Comparison of ENCODE assay signal across 25 mouse cellular contexts in genomic region chr2:38176870-38177582, GRCm38 (mm10).
A peak's percentile ranks its signal among the peaks of the same experiment; 100 is the strongest.
DNase-seq lines count a peak whose midpoint lies in the region; ATAC-seq and TF ChIP-seq lines count a peak whose summit lies in the region.
"Had no signal": no experiment of that assay in that cellular context is flagged by ENCODE, and none has a peak within 500 bp of the region (broad histone marks: within the 10 kb centered on the region; RNA-seq: fewer than 3 reads in every experiment).

No protein-coding gene starts in this region.

- no peak overlapping the region for H3K27ac ChIP-seq in liver, embryonic 11.5 days (ENCODE audit: low read depth, low read length)
- H3K27ac ChIP-seq in midbrain, embryonic 11.5 days (ENCODE audit: low read depth, low read length) = no peak overlapping the region
- H3K27ac ChIP-seq in midbrain, postnatal 0 days (ENCODE audit: low read depth, low read length) = no peak overlapping the region
- H3K27ac ChIP-seq in liver, embryonic 14.5 days = no peak overlapping the region; the same call in 1 of the 2 replicates
- H3K27ac ChIP-seq: embryonic facial prominence, embryonic 13.5 days; forebrain, embryonic 13.5 days; gastrocnemius, adult 2 months; hindbrain, embryonic 10.5 days; intestine, embryonic 15.5 days; limb, embryonic 10.5 days; midbrain, embryonic 15.5 days; stomach, postnatal 0 days had no signal

- no peaks in the 10 kb centered on the region for H3K36me3 ChIP-seq in liver, embryonic 11.5 days (ENCODE audit: control insufficient read depth, insufficient read depth, low read length)
- no peaks in the 10 kb centered on the region for H3K36me3 ChIP-seq in midbrain, embryonic 11.5 days (ENCODE audit: control insufficient read depth, insufficient read depth, low read length)
- H3K36me3 ChIP-seq in midbrain, postnatal 0 days (ENCODE audit: insufficient read depth, low read length) = no peaks in the 10 kb centered on the region
- no peaks in the 10 kb centered on the region for H3K36me3 ChIP-seq in liver, embryonic 14.5 days (replicated peaks; ENCODE audit: control insufficient read depth, insufficient read depth, low read depth)
- H3K36me3 ChIP-seq: embryonic facial prominence, embryonic 13.5 days; hindbrain, embryonic 10.5 days; intestine, embryonic 15.5 days; limb, embryonic 10.5 days; midbrain, embryonic 15.5 days had no signal

- peak; percentile 56 for TF ChIP-seq EP300 in liver, embryonic 14.5 days (IDR thresholded peaks at IDR 0.05; ENCODE audit: low read depth)

- H3K4me1 ChIP-seq in liver, embryonic 11.5 days (replicated peaks; ENCODE audit: control insufficient read depth, insufficient read depth, low read length) = peaks cover 9% of the 10 kb centered on the region
- H3K4me1 ChIP-seq in midbrain, embryonic 11.5 days (ENCODE audit: control insufficient read depth, insufficient read depth, low read length) = no peaks in the 10 kb centered on the region
- H3K4me1 ChIP-seq in midbrain, postnatal 0 days (ENCODE audit: insufficient read depth, low read length) = no peaks in the 10 kb centered on the region
- H3K4me1 ChIP-seq in liver, embryonic 14.5 days (replicated peaks; ENCODE audit: control insufficient read depth in 2 of 2, insufficient read depth in 2 of 2, low read length in 1 of 2) = peaks cover 12 to 15% of the 10 kb centered on the region in 2 experiments
- H3K4me1 ChIP-seq: embryonic facial prominence, embryonic 13.5 days; forebrain, embryonic 13.5 days; intestine, embryonic 15.5 days; limb, embryonic 10.5 days; midbrain, embryonic 15.5 days had no signal

- no peak for TF ChIP-seq CTCF in midbrain, postnatal 0 days (IDR thresholded peaks at IDR 0.05)
- no peak for TF ChIP-seq CTCF in liver, embryonic 14.5 days (IDR thresholded peaks at IDR 0.05; ENCODE audit: low read depth)

- H3K9ac ChIP-seq in liver, embryonic 11.5 days (ENCODE audit: low read depth, low read length) = no peak overlapping the region
- H3K9ac ChIP-seq in midbrain, embryonic 11.5 days (ENCODE audit: low read length) = no peak overlapping the region
- no peak overlapping the region for H3K9ac ChIP-seq in midbrain, postnatal 0 days (replicated peaks; ENCODE audit: low read length, poor library complexity, severe bottlenecking)
- no peak overlapping the region for H3K9ac ChIP-seq in liver, embryonic 14.5 days (replicated peaks)
- H3K9ac ChIP-seq: embryonic facial prominence, embryonic 13.5 days; forebrain, embryonic 13.5 days; intestine, embryonic 15.5 days; midbrain, embryonic 15.5 days had no signal

- H3K4me3 ChIP-seq in liver, embryonic 11.5 days (ENCODE audit: low read depth, low read length) = no peak overlapping the region
- no peak overlapping the region for H3K4me3 ChIP-seq in midbrain, embryonic 11.5 days (ENCODE audit: low read depth, low read length)
- H3K4me3 ChIP-seq in midbrain, postnatal 0 days (ENCODE audit: low read depth, low read length) = no peak overlapping the region
- no peak overlapping the region for H3K4me3 ChIP-seq in liver, embryonic 14.5 days (ENCODE audit: insufficient read depth in 1 of 2, low read depth in 2 of 2, low read length in 2 of 2)
- H3K4me3 ChIP-seq: embryonic facial prominence, embryonic 13.5 days; forebrain, embryonic 13.5 days; gastrocnemius, adult 2 months; hindbrain, embryonic 10.5 days; intestine, embryonic 15.5 days; limb, embryonic 10.5 days; megakaryocyte, embryonic 14.5 days; midbrain, embryonic 15.5 days; myocyte had no signal

- DNase-seq in liver, embryonic 11.5 days (ENCODE audit: low spot score) = no peak
- no peak for DNase-seq in liver
- peak; percentile 71 for DNase-seq in midbrain, embryonic 11.5 days (ENCODE audit: low spot score, missing footprints)
- no peak for DNase-seq in midbrain, postnatal 0 days (ENCODE audit: low spot score)
- DNase-seq in liver, embryonic 14.5 days (ENCODE audit: low read depth in 3 of 3, low spot score in 3 of 3) = no peak
- DNase-seq in embryo, embryonic 10.5 days (ENCODE audit: low spot score) = no peak
- DNase-seq in ovary, postnatal 36 days (ENCODE audit: low spot score) = no peak
- DNase-seq: adrenal gland, adult 8-10 months; cerebellum, adult 18-20 months; cerebellum, postnatal 14 days; gastrocnemius, adult 2 months; right cerebral cortex, adult 18-20 months; thymus, adult 2 months; thymus, postnatal 4 days had no signal

- H3K4me2 ChIP-seq in liver, embryonic 11.5 days = no peak overlapping the region; the same call in 1 of the 2 replicates
- no peak overlapping the region for H3K4me2 ChIP-seq in midbrain, embryonic 11.5 days
- no peak overlapping the region for H3K4me2 ChIP-seq in midbrain, postnatal 0 days (ENCODE audit: low read depth, low read length, poor library complexity, severe bottlenecking)
- no peak overlapping the region for H3K4me2 ChIP-seq in liver, embryonic 14.5 days (ENCODE audit: low read depth)
- H3K4me2 ChIP-seq: embryonic facial prominence, embryonic 13.5 days; forebrain, embryonic 13.5 days; intestine, embryonic 15.5 days; midbrain, embryonic 15.5 days had no signal

- ATAC-seq in liver, embryonic 11.5 days (replicated peaks; ENCODE audit: low FRiP score) = peak; percentile 68; the same call in 1 of the 2 replicates
- ATAC-seq in midbrain, embryonic 11.5 days (ENCODE audit: low FRiP score) = no peak
- ATAC-seq in midbrain, postnatal 0 days (ENCODE audit: low FRiP score) = no peak
- peak; percentile 48; the same call in 1 of the 2 replicates for ATAC-seq in liver, embryonic 14.5 days (ENCODE audit: insufficient read depth)
- ATAC-seq: activated CD4-positive, CD25-positive, alpha-beta regulatory T cell, adult 4 months; forebrain, embryonic 13.5 days; hindbrain, embryonic 16.5 days; intestine, embryonic 15.5 days; midbrain, embryonic 15.5 days had no signal

- no peaks in the 10 kb centered on the region for H3K27me3 ChIP-seq in liver, embryonic 11.5 days (replicated peaks; ENCODE audit: control insufficient read depth, insufficient read depth, low read length)
- no peaks in the 10 kb centered on the region for H3K27me3 ChIP-seq in midbrain, embryonic 11.5 days (ENCODE audit: control insufficient read depth, insufficient read depth, low read length)
- no peaks in the 10 kb centered on the region for H3K27me3 ChIP-seq in midbrain, postnatal 0 days (ENCODE audit: insufficient read depth, low read length)
- no peaks in the 10 kb centered on the region for H3K27me3 ChIP-seq in liver, embryonic 14.5 days (ENCODE audit: control insufficient read depth, insufficient read depth, low read length)
- H3K27me3 ChIP-seq: embryonic facial prominence, embryonic 13.5 days; forebrain, embryonic 13.5 days; intestine, embryonic 15.5 days; megakaryocyte, embryonic 14.5 days; midbrain, embryonic 15.5 days had no signal

- WGBS in liver, embryonic 11.5 days = 61% methylated on average over 4 of the region's 4 CpGs
- WGBS in midbrain, embryonic 11.5 days = 88% methylated on average over 4 of the region's 4 CpGs
- WGBS in midbrain, postnatal 0 days = 90% methylated on average over 4 of the region's 4 CpGs
- WGBS in liver, embryonic 14.5 days (ENCODE audit: insufficient replicate concordance) = 39% methylated on average over 4 of the region's 4 CpGs

- H3K9me3 ChIP-seq in liver, embryonic 11.5 days (ENCODE audit: control insufficient read depth, low read length) = no peaks in the 10 kb centered on the region
- H3K9me3 ChIP-seq in midbrain, embryonic 11.5 days (ENCODE audit: control insufficient read depth, low read length) = no peaks in the 10 kb centered on the region
- no peaks in the 10 kb centered on the region for H3K9me3 ChIP-seq in midbrain, postnatal 0 days (ENCODE audit: low read length)
- H3K9me3 ChIP-seq in liver, embryonic 14.5 days (ENCODE audit: control insufficient read depth, low read length) = no peaks in the 10 kb centered on the region
- H3K9me3 ChIP-seq: embryonic facial prominence, embryonic 13.5 days; forebrain, embryonic 13.5 days; hindbrain, embryonic 10.5 days; intestine, embryonic 15.5 days; limb, embryonic 10.5 days; megakaryocyte, embryonic 14.5 days; midbrain, embryonic 15.5 days had no signal

Comparison
In these comparisons a context has a peak if more than half of its experiments do, and no peak if none do; other contexts are left out.
1. ATAC-seq: peak in liver, embryonic 11.5 days (single experiment) and liver, embryonic 14.5 days (single experiment); none in midbrain, embryonic 11.5 days (single experiment) and midbrain, postnatal 0 days (single experiment).